Mouse (Mus musculus): ENCODE measurements around the gene Ank.

- TF ChIP-seq GATA1 (IDR thresholded peaks at IDR 0.05; ENCODE audit: low read length), result 0 out of 2 replicates have a peak, but pooled peaks have one; percentile 17
- TF ChIP-seq TAL1 (IDR thresholded peaks at IDR 0.05; ENCODE audit: low read length), result no peak
Measured at GRCm38 (mm10) chr15:27525233-27526005, 58.9 kb downstream of the Ank start.

Measured in erythroblast, embryonic 14.5 days (primary cell).